Comparison of ENCODE assay signal across 31 mouse cellular contexts in genomic region chr9:107662342-107662741, GRCm38 (mm10). TPM values are rescaled to one million over a fixed set of nuclear protein-coding genes. Genes with fewer than 3 reads are reported as not detected.
DNase-seq lines count a peak whose midpoint lies in the region; ATAC-seq and TF ChIP-seq lines count a peak whose summit lies in the region.
"Had no signal": no experiment of that assay in that cellular context is flagged by ENCODE, and none has a peak within 500 bp of the region (broad histone marks: within the 10 kb centered on the region; RNA-seq: fewer than 3 reads in every experiment).

No protein-coding gene starts in this region.

- no peak for ATAC-seq in midbrain, postnatal 0 days (ENCODE audit: low FRiP score)
- ATAC-seq: forebrain, embryonic 15.5 days; hindbrain, postnatal 0 days; inflammation-experienced regulatory T-cells, adult 6 months; intestine, embryonic 16.5 days; Patski had no signal

- no peak overlapping the region; the same call in 1 of the 2 replicates for H3K27ac ChIP-seq in gastrocnemius, adult 2 months
- peak overlapping the region; percentile 18; the same call in 1 of the 2 replicates for H3K27ac ChIP-seq in layer of hippocampus, adult 2 months
- peak overlapping the region; percentile 72 for H3K27ac ChIP-seq in midbrain, embryonic 10.5 days (replicated peaks)
- no peak overlapping the region for H3K27ac ChIP-seq in midbrain, postnatal 0 days (ENCODE audit: low read depth, low read length)
- H3K27ac ChIP-seq: embryonic facial prominence, embryonic 12.5 days; embryonic facial prominence, embryonic 15.5 days; forebrain, embryonic 12.5 days; forebrain, embryonic 15.5 days; heart, adult 2 months; heart, embryonic 10.5 days; hindbrain, embryonic 14.5 days had no signal

- WGBS in midbrain, embryonic 10.5 days, result 91% methylated on average over 8 of the region's 8 CpGs
- whole genome bisulfite sequencing in midbrain, postnatal 0 days, result 90% methylated on average over 8 of the region's 8 CpGs

- H3K9me3 ChIP-seq in midbrain, embryonic 10.5 days (replicated peaks), result no peaks in the 10 kb centered on the region
- no peaks in the 10 kb centered on the region for H3K9me3 ChIP-seq in midbrain, postnatal 0 days (ENCODE audit: low read length)
- H3K9me3 ChIP-seq: embryonic facial prominence, embryonic 12.5 days; embryonic facial prominence, embryonic 15.5 days; forebrain, embryonic 12.5 days; forebrain, embryonic 15.5 days; G1E; heart, embryonic 10.5 days had no signal

- intact Hi-C loops in gastrocnemius, adult 2 months (cut with DNase I), result no loop called here

- H3K4me2 ChIP-seq in midbrain, postnatal 0 days (ENCODE audit: low read depth, low read length, poor library complexity, severe bottlenecking), result no peak overlapping the region
- H3K4me2 ChIP-seq: embryonic facial prominence, embryonic 12.5 days; embryonic facial prominence, embryonic 15.5 days; forebrain, embryonic 12.5 days; forebrain, embryonic 15.5 days; hindbrain, embryonic 14.5 days had no signal

- no peak overlapping the region for H3K9ac ChIP-seq in midbrain, postnatal 0 days (replicated peaks; ENCODE audit: low read length, poor library complexity, severe bottlenecking)
- H3K9ac ChIP-seq: embryonic facial prominence, embryonic 12.5 days; embryonic facial prominence, embryonic 15.5 days; forebrain, embryonic 12.5 days; forebrain, embryonic 15.5 days; hindbrain, embryonic 14.5 days had no signal

- peaks cover 59% of the 10 kb centered on the region for H3K4me1 ChIP-seq in midbrain, embryonic 10.5 days
- H3K4me1 ChIP-seq in midbrain, postnatal 0 days (ENCODE audit: insufficient read depth, low read length), result peaks cover 8% of the 10 kb centered on the region; the same call in 1 of the 2 replicates

- peak overlapping the region; percentile 21; the same call in 1 of the 2 replicates for H3K4me3 ChIP-seq in gastrocnemius, adult 2 months
- no peak overlapping the region for H3K4me3 ChIP-seq in layer of hippocampus, adult 2 months
- no peak overlapping the region for H3K4me3 ChIP-seq in midbrain, embryonic 10.5 days
- no peak overlapping the region for H3K4me3 ChIP-seq in midbrain, postnatal 0 days (ENCODE audit: low read depth, low read length)
- H3K4me3 ChIP-seq: embryonic facial prominence, embryonic 12.5 days; embryonic facial prominence, embryonic 15.5 days; forebrain, embryonic 12.5 days; forebrain, embryonic 15.5 days; heart, adult 2 months; heart, embryonic 10.5 days had no signal

- no peak for TF ChIP-seq CTCF in gastrocnemius, adult 2 months (IDR thresholded peaks at IDR 0.05)
- TF ChIP-seq CTCF in layer of hippocampus, adult 2 months (conservative IDR thresholded peaks at IDR 0.05), result no peak
- TF ChIP-seq CTCF in midbrain, postnatal 0 days (IDR thresholded peaks at IDR 0.05), result no peak

- peaks cover 36% of the 10 kb centered on the region for H3K27me3 ChIP-seq in midbrain, embryonic 10.5 days (ENCODE audit: low read depth, poor library complexity, severe bottlenecking)
- peaks cover 7% of the 10 kb centered on the region; the same call in 1 of the 2 replicates for H3K27me3 ChIP-seq in midbrain, postnatal 0 days (ENCODE audit: insufficient read depth, low read length)
- H3K27me3 ChIP-seq: Patski had no signal

- H3K36me3 ChIP-seq in midbrain, embryonic 10.5 days, result peaks cover 6% of the 10 kb centered on the region; the same call in 1 of the 2 replicates
- H3K36me3 ChIP-seq in midbrain, postnatal 0 days (ENCODE audit: insufficient read depth, low read length), result no peaks in the 10 kb centered on the region
- H3K36me3 ChIP-seq: embryonic facial prominence, embryonic 12.5 days; embryonic facial prominence, embryonic 15.5 days; forebrain, embryonic 12.5 days; forebrain, embryonic 15.5 days; G1E; heart, embryonic 10.5 days had no signal

- DNase-seq in gastrocnemius, adult 2 months, result no peak
- no peak for DNase-seq in gastrocnemius, adult 8-10 months (ENCODE audit: low spot score in 2 of 2)
- DNase-seq in layer of hippocampus, adult 2 months (ENCODE audit: low spot score in 2 of 2), result no peak
- no peak for DNase-seq in layer of hippocampus, postnatal 10 days (ENCODE audit: low spot score in 2 of 2)
- no peak for DNase-seq in midbrain, embryonic 10.5 days (ENCODE audit: low spot score)
- no peak for DNase-seq in midbrain, postnatal 0 days (ENCODE audit: low spot score)
- DNase-seq: adrenal gland, postnatal 10 days; adrenal gland, postnatal 36 days; B cell, adult 2 months; cerebellum, adult 11 months; cerebellum, adult 2 months; cerebellum, adult 9-11 months; cerebellum, postnatal 25 days; gastrocnemius, postnatal 25 days; heart, adult 2 months had no signal

RNA-seq across cellular contexts. Expression of gene Slc38a3, which starts 7.0 kb away (rescaled TPM):
- total RNA-seq in gastrocnemius, adult 2 months (2021), result 10 to 100 TPM; 60.8 to 94.7 TPM
- 10 to 100 TPM; 37.4 to 49.3 (median 45.9) TPM for total RNA-seq in gastrocnemius, adult 8-10 months (2022)
- 10 to 100 TPM; 55.7 to 65.0 TPM for total RNA-seq in layer of hippocampus, adult 2 months (2021)
- total RNA-seq in layer of hippocampus, postnatal 10 days (2021), result 100 to 1,000 TPM in 1 of 2 experiments, 10 to 100 TPM in 1; 96.5 to 109 TPM
- 9.3 and 11.6 TPM in 2 replicates for polyA plus RNA-seq in midbrain, embryonic 10.5 days (2016; fragmentation: Nextera tagmentation; extraction: Ambion mirVana)
- total RNA-seq in midbrain, postnatal 0 days (2014; rRNA removed), result 70.0 and 94.5 TPM in 2 replicates
- polyA plus RNA-seq in midbrain, postnatal 0 days (2015; fragmentation: Nextera tagmentation; extraction: Ambion mirVana), result 37.6 and 44.6 TPM in 2 replicates
- total RNA-seq: common myeloid progenitor, adult 5-6 weeks; hematopoietic stem cell, adult 5-6 weeks had no signal
- polyA plus RNA-seq: G1E; inflammation-experienced regulatory T-cells, adult 6 months had no signal

RNA-seq across cellular contexts. Expression of gene Gnat1, which starts 17.2 kb away (rescaled TPM):
- not detected for total RNA-seq in gastrocnemius, adult 2 months (2021)
- not detected for total RNA-seq in gastrocnemius, adult 8-10 months (2022)
- total RNA-seq in layer of hippocampus, adult 2 months (2021), result under 1 TPM in 1 of 2 experiments, not detected in 1; 0.17 TPM
- total RNA-seq in layer of hippocampus, postnatal 10 days (2021), result 1 to 10 TPM in 1 of 2 experiments, under 1 TPM in 1; 0.71 to 1.1 TPM
- polyA plus RNA-seq in midbrain, embryonic 10.5 days (2016; fragmentation: Nextera tagmentation; extraction: Ambion mirVana), result 3.2 and 3.6 TPM in 2 replicates
- total RNA-seq in midbrain, postnatal 0 days (2014; rRNA removed), result 0.52 and 0.55 TPM in 2 replicates
- 2.3 and 2.6 TPM in 2 replicates for polyA plus RNA-seq in midbrain, postnatal 0 days (2015; fragmentation: Nextera tagmentation; extraction: Ambion mirVana)
- total RNA-seq: adrenal gland, postnatal 36 days; CH12.LX; common myeloid progenitor, adult 5-6 weeks; gastrocnemius, adult 18-20 months; gastrocnemius, postnatal 25 days; heart, adult 2 months; heart, postnatal 25 days; hematopoietic stem cell, adult 5-6 weeks had no signal
- polyA plus RNA-seq: G1E; heart, adult 2 months had no signal

RNA-seq across cellular contexts. Expression of gene Gnai2, which starts 27.2 kb away (rescaled TPM):
- total RNA-seq in gastrocnemius, adult 2 months (2021), result 10 to 100 TPM; 59.9 to 77.7 TPM
- total RNA-seq in gastrocnemius, adult 8-10 months (2022), result 10 to 100 TPM; 62.4 to 78.5 (median 71.2) TPM
- total RNA-seq in layer of hippocampus, adult 2 months (2021), result 100 to 1,000 TPM; 208 to 222 TPM
- 100 to 1,000 TPM; 254 to 263 TPM for total RNA-seq in layer of hippocampus, postnatal 10 days (2021)
- 629 and 656 TPM in 2 replicates for polyA plus RNA-seq in midbrain, embryonic 10.5 days (2016; fragmentation: Nextera tagmentation; extraction: Ambion mirVana)
- 224 and 241 TPM in 2 replicates for total RNA-seq in midbrain, postnatal 0 days (2014; rRNA removed)
- 260 and 264 TPM in 2 replicates for polyA plus RNA-seq in midbrain, postnatal 0 days (2015; fragmentation: Nextera tagmentation; extraction: Ambion mirVana)

RNA-seq across cellular contexts. Expression of gene Sema3f, which starts 47.9 kb away (rescaled TPM):
- total RNA-seq in gastrocnemius, adult 2 months (2021), result 1 to 10 TPM; 6.3 to 9.2 TPM
- 1 to 10 TPM; 3.3 to 4.6 (median 4.3) TPM for total RNA-seq in gastrocnemius, adult 8-10 months (2022)
- 1 to 10 TPM; 2.8 to 3.5 TPM for total RNA-seq in layer of hippocampus, adult 2 months (2021)
- 1 to 10 TPM; 6.7 to 9.1 TPM for total RNA-seq in layer of hippocampus, postnatal 10 days (2021)
- polyA plus RNA-seq in midbrain, embryonic 10.5 days (2016; fragmentation: Nextera tagmentation; extraction: Ambion mirVana), result 14.9 and 17.2 TPM in 2 replicates
- 115 and 120 TPM in 2 replicates for total RNA-seq in midbrain, postnatal 0 days (2014; rRNA removed)
- polyA plus RNA-seq in midbrain, postnatal 0 days (2015; fragmentation: Nextera tagmentation; extraction: Ambion mirVana), result 13.5 and 14.1 TPM in 2 replicates
- polyA plus RNA-seq: inflammation-experienced regulatory T-cells, adult 6 months had no signal

RNA-seq across cellular contexts. Expression of gene Sema3b, which starts 53.3 kb away (rescaled TPM):
- 10 to 100 TPM; 11.2 to 17.9 TPM for total RNA-seq in gastrocnemius, adult 2 months (2021)
- 10 to 100 TPM in 2 of 4 experiments, 1 to 10 TPM in 2; 8.7 to 12.4 (median 10.1) TPM for total RNA-seq in gastrocnemius, adult 8-10 months (2022)
- total RNA-seq in layer of hippocampus, adult 2 months (2021), result 1 to 10 TPM; 1.9 to 2.2 TPM
- total RNA-seq in layer of hippocampus, postnatal 10 days (2021), result 1 to 10 TPM; 3.5 to 3.7 TPM
- 1.8 and 3.2 TPM in 2 replicates for polyA plus RNA-seq in midbrain, embryonic 10.5 days (2016; fragmentation: Nextera tagmentation; extraction: Ambion mirVana)
- total RNA-seq in midbrain, postnatal 0 days (2014; rRNA removed), result 5.7 and 16.7 TPM in 2 replicates
- 4.0 and 5.1 TPM in 2 replicates for polyA plus RNA-seq in midbrain, postnatal 0 days (2015; fragmentation: Nextera tagmentation; extraction: Ambion mirVana)
- total RNA-seq: common myeloid progenitor, adult 5-6 weeks; hematopoietic stem cell, adult 5-6 weeks had no signal
- polyA plus RNA-seq: G1E; inflammation-experienced regulatory T-cells, adult 6 months had no signal

Comparison
In these comparisons a context has a peak if more than half of its experiments do, and no peak if none do; other contexts are left out.
1. H3K27ac ChIP-seq: peak in layer of hippocampus, adult 2 months (single experiment) and midbrain, embryonic 10.5 days (single experiment); none in gastrocnemius, adult 2 months (single experiment) and midbrain, postnatal 0 days (single experiment).